Mouse (Mus musculus) forebrain, postnatal 0 days (tissue): ENCODE results near the gene Nanos2. TPM values are rescaled to one million over a fixed set of nuclear protein-coding genes. Genes with fewer than 3 reads are reported as not detected.

ENCODE experiments used
- ATAC-seq: fragments of 200-750 bp; cut with Nextera tagmentation; 2 replicates; pipeline ENCODE4 v1.8.0; 2017; ENCODE audit warnings: mild to moderate bottlenecking, moderate library complexity
- DNase-seq: peaks from one replicate; pipeline ENCODE4 v3.0.0-alpha.2; 2015
- H3K27ac ChIP-seq: fragments of 300-500 bp; sonication (generic); 2 replicates; pipeline ENCODE4 v1.5.1; 2014; ENCODE audit warnings: low read depth, mild to moderate bottlenecking, antibody characterized with exemption, low read length, moderate library complexity, mixed read lengths
- H3K27me3 ChIP-seq: fragments of 300-500 bp; sonication (generic); 2 replicates; pipeline ENCODE4 v1.6.1; 2014; ENCODE audit warnings: mild to moderate bottlenecking, low read length, mixed read lengths; ENCODE audit not compliant: insufficient read depth
- H3K36me3 ChIP-seq: fragments of 300-500 bp; sonication (generic); 2 replicates; pipeline ENCODE4 v1.6.1; 2014; ENCODE audit warnings: mild to moderate bottlenecking, moderate library complexity; ENCODE audit not compliant: insufficient read depth
- H3K4me1 ChIP-seq: fragments of 300-500 bp; sonication (generic); 2 replicates; pipeline ENCODE4 v1.6.1; 2014; ENCODE audit warnings: antibody characterized with exemption; ENCODE audit not compliant: insufficient read depth
- H3K4me2 ChIP-seq: fragments of 300-500 bp; sonication (generic); 2 replicates; pipeline ENCODE4 v1.6.1; 2014; ENCODE audit warnings: low read depth, mild to moderate bottlenecking, moderate library complexity
- H3K4me3 ChIP-seq: fragments of 300-500 bp; sonication (generic); 2 replicates; pipeline ENCODE4 v1.5.1; 2014; ENCODE audit warnings: low read depth, low read length, mixed read lengths
- H3K9ac ChIP-seq: fragments of 300-500 bp; sonication (generic); 2 replicates; pipeline ENCODE4 v1.6.1; 2014; ENCODE audit warnings: mild to moderate bottlenecking
- H3K9me3 ChIP-seq: fragments of 300-500 bp; sonication (generic); 2 replicates; pipeline ENCODE4 v1.6.1; 2016; ENCODE audit warnings: low read length
- CTCF ChIP-seq: sonication (generic); IDR thresholded peaks from 2 replicates; pipeline ENCODE4 v1.5.1; 2016; ENCODE audit warnings: antibody characterized with exemption, control low read depth, low read depth
- WGBS: fragments of 180-500 bp; shearing (Covaris S2); extraction: QIAGEN DNeasy Blood & Tissue Kit; methylation state at CpG from one replicate; pipeline ENCODE4 v1.1.7; 2014; 5-methylcytosine and 5-hydroxymethylcytosine counted together
- polyA plus RNA-seq: library from polyadenylated mRNA; unstranded; fragments of >200 nt; fragmentation: Nextera tagmentation; extraction: Ambion mirVana; gene quantifications from 2 replicates; pipeline ENCODE4 v1.2.1, GENCODE M21; 2015
- total RNA-seq: library from RNA; depleted of rRNA; stranded (reverse); fragments of >200 nt; gene quantifications from 2 replicates; pipeline ENCODE4 v1.2.3, GENCODE M21; 2014

Gene Nanos2
- total and polyA plus RNA-seq, 2 experiments from 2014 or later = 0.76 to 2.0 TPM

DNA sequence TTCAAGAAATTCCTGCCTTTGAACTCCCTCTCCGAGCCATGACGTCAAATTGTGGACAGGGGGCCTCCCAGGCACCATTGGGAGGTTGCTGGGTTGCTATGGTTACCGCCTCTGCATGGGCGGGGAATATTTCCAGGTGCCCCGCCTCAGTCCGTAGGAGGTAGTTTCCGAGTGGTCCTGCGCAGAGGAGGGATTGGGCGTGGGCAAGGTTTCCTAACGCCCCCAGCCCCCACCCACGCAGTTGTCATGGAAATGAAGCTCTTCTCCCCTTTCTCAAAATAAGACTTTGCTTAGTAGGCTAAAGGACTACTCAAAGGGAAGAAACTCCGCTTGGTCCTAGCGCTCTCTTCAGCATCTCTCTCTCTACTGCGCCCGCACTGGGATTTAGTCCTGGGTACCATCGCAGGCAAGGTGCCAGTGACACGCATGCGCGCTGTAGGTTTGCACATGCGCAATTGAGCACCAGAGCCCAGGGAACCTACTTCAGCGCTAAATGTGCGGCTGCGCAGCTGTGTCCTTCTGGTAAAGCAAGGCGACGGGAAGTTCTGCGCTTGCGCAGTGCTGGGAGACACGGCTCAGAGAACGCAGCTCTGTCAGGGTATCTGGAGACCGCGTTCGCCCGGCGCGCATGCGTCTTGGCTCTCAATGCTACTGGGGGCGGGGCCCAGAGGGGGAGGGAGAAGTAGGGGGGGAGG lies 3.5 kb downstream of the Nanos2 start, which contains the start of gene Mypop:
Gene Mypop (plus strand): TSS at position 645 of the 695 bp plus-strand sequence.
- H3K36me3 ChIP-seq = no peaks in the 10 kb centered on the region
- H3K4me1 ChIP-seq = peaks cover 8% of the 10 kb centered on the region
- no peaks in the 10 kb centered on the region for H3K9me3 ChIP-seq
- ATAC-seq (peak; percentile 93), DNase-seq (peak; percentile 100)
- H3K9ac ChIP-seq = peak within 1 kb of the TSS; percentile 60
- WGBS = under 1% methylated on average over 36 of the region's 37 CpGs
- H3K27me3 ChIP-seq = no peaks in the 10 kb centered on the region
- peak within 1 kb of the TSS; percentile 67 for H3K4me3 ChIP-seq
- peak within 1 kb of the TSS; percentile 83 for H3K4me2 ChIP-seq
- H3K27ac ChIP-seq = peak within 1 kb of the TSS; percentile 71
- TF ChIP-seq CTCF = peak; percentile 18; the same call in 1 of the 2 replicates

DNA sequence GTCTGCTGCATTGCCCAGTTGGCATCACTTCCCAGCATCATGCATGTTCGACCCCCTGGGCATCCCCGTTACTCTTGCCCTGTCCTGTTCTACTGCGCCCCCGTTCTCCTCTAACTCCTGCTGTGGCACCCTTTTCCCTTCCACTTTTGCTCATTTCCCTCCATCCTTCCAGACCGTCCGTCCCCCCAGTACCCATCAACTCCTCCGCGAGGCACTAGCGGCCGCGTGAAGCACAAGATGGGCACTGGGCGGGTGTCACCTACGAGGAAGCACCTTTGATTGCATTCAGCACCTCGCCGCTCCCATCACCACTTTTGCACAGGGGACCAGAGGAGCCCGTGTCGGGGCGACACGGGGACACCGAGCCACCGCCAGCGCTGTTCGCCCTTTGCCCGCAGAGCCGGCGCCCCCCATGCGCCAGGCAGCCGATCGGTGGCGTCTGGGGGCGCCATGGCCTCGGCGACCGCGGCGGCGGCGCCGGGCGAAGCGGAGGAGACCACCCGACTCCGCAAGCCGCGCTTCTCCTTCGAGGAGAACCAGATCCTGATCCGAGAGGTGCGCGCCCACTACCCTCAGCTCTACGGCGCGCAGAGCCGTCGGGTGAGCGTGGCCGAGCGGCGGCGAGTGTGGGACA lies 4.6 kb downstream of the Nanos2 start:
- Histone ChIP-seq H3K27me3 (no peaks in the 10 kb centered on the region), H3K9ac (peak overlapping the region; percentile 60), H3K4me3 (peak overlapping the region; percentile 67), H3K27ac (peak overlapping the region; percentile 71), H3K36me3 (no peaks in the 10 kb centered on the region), H3K4me1 (peaks cover 8% of the 10 kb centered on the region), H3K4me2 (peak overlapping the region; percentile 83), H3K9me3 (no peaks in the 10 kb centered on the region)
- under 1% methylated on average over 50 of the region's 59 CpGs for WGBS
- DNase-seq (no peak), ATAC-seq (no peak)
- no peak for TF ChIP-seq CTCF

DNA sequence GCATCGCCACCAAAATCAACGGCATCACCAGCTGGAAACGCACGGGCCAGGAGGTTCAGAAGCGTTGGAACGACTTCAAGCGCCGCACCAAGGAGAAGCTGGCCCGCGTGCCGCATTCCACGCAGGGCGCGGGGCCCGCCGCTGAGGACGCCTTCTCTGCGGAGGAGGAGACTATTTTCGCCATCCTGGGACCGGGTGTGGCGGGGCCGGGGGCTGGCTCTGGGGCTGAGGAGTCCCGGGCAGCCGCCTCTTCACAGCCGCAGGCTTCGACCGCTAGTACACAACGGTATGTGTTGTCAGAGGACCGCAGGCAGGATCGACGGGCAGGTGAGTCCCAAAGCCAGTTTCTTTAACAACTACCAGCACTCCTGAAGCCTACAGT lies 5.1 kb downstream of the Nanos2 start:
- H3K4me3 ChIP-seq = peak overlapping the region; percentile 67
- no peaks in the 10 kb centered on the region for H3K27me3 ChIP-seq
- no peaks in the 10 kb centered on the region for H3K36me3 ChIP-seq
- peak overlapping the region; percentile 60 for H3K9ac ChIP-seq
- ATAC-seq = no peak
- H3K4me2 ChIP-seq = peak overlapping the region; percentile 83
- DNase-seq = no peak
- 6% methylated on average over 31 of the region's 31 CpGs for WGBS
- no peaks in the 10 kb centered on the region for H3K9me3 ChIP-seq
- peak overlapping the region; percentile 21; the same call in 1 of the 2 replicates for H3K27ac ChIP-seq
- peaks cover 8% of the 10 kb centered on the region for H3K4me1 ChIP-seq
- TF ChIP-seq CTCF = no peak

DNA sequence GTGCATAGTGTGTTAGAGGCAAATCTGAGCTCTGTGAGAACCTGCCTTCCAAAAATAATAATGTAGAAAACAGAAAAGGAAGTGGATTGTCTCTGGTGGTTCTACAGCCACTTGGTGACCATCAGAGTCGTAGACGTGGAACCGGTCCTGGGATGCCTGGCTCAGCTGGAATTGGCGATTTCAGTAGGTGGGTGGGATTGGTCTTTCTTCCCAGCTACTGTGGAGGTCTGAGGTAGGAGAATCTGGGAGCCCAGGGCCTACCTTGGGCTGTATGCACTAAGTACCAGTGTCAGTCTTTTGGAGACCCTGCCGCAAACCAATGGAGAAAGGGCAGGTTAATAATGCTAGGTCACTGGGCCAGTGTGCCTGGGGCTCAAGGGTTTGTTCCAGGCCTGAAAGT lies 5.8 kb downstream of the Nanos2 start:
- Histone ChIP-seq H3K27ac (no peak overlapping the region), H3K36me3 (no peaks in the 10 kb centered on the region), H3K9ac (no peak overlapping the region; the same call in 1 of the 2 replicates), H3K27me3 (no peaks in the 10 kb centered on the region), H3K4me2 (peak overlapping the region; percentile 83), H3K4me3 (no peak overlapping the region), H3K4me1 (peaks cover 8% of the 10 kb centered on the region), H3K9me3 (no peaks in the 10 kb centered on the region)
- no peak for ATAC-seq
- 85% methylated on average over 5 of the region's 5 CpGs for WGBS
- no peak for TF ChIP-seq CTCF
- no peak for DNase-seq

DNA sequence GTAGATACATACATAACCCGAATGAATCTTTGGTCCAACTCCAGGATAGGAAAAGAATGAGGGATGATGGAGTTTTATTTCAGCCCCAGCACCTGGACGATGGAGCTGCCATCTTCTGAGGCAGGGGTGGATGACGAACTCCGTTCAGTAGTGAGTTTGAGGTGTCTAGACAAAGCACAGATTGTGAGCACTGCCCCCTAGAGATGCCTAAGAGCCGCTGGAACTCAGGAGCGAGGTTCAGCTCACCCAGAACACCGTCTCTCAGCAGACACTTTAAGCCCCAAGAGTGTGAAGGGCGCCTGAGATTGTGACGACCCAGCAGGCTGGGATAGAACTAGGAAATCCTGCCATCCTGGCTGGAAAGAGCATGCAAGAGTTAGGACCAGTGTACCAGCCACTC lies 11.6 kb downstream of the Nanos2 start:
- ATAC-seq = no peak
- Histone ChIP-seq H3K4me3 (no peak overlapping the region), H3K9ac (no peak overlapping the region), H3K27me3 (no peaks in the 10 kb centered on the region), H3K36me3 (no peaks in the 10 kb centered on the region; the same call in 1 of the 2 replicates), H3K4me1 (peaks cover 4% of the 10 kb centered on the region; the same call in 1 of the 2 replicates), H3K9me3 (no peaks in the 10 kb centered on the region), H3K27ac (no peak overlapping the region), H3K4me2 (no peak overlapping the region)
- WGBS = 29% methylated on average over 9 of the region's 9 CpGs
- DNase-seq = no peak
- peak; percentile 40 for TF ChIP-seq CTCF

DNA sequence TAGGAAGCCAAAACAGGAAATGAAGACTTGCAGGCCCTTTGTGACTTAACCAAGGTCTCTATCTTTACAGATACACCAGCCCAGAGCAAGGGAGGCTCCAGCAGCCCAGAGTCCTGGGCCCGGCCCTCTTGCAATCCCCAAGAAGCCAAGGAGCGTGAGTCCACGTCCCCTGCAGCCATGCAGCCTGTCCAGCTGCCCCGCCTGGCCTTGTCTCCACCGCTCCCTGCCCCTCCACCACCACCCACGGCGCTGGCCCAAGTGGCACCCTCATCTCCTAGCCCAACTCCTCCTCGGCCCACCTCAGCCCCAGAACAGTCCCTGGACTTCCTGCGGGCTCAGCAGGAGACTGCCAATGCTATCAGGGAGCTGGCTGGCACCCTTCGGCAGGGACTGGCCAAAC lies 13.2 kb downstream of the Nanos2 start:
- Histone ChIP-seq H3K27ac (no peak overlapping the region), H3K4me3 (no peak overlapping the region), H3K27me3 (no peaks in the 10 kb centered on the region), H3K9ac (no peak overlapping the region), H3K9me3 (no peaks in the 10 kb centered on the region), H3K4me1 (peaks cover 12% of the 10 kb centered on the region), H3K4me2 (0 out of 2 replicates have a peak overlapping the region, but pooled peaks have one; percentile 10), H3K36me3 (peaks cover 3% of the 10 kb centered on the region)
- WGBS = 70% methylated on average over 10 of the region's 10 CpGs
- TF ChIP-seq CTCF = no peak
- no peak for ATAC-seq
- no peak for DNase-seq
